Mouse (Mus musculus) heart, adult 2 months (tissue): ENCODE measurements at regions not wholly inside any gene's neighbourhood (a gene's known extent, or its start where the extent isn't known, plus 50 kb on each side); places are given as distances from the start of the nearest gene placed in this dataset.

Experiments
- CTCF ChIP-seq: fragments of 200-600 bp; IDR thresholded peaks from 2 replicates; pipeline ENCODE4 v1.8.1; 2022; ENCODE audit warnings: antibody characterized with exemption, mild to moderate bottlenecking, moderate library complexity
- EP300 ChIP-seq: fragments of 200-500 bp; IDR thresholded peaks from 2 replicates; pipeline ENCODE4 v1.6.1; 2011; ENCODE audit warnings: low read depth, low read length, control low read depth; ENCODE audit not compliant: insufficient read depth
- POLR2A ChIP-seq: fragments of 200-500 bp; IDR thresholded peaks from 2 replicates; pipeline ENCODE4 v1.6.1; 2011; ENCODE audit warnings: mild to moderate bottlenecking, low read depth, low read length, control low read depth; ENCODE audit not compliant: insufficient read depth

DNA sequence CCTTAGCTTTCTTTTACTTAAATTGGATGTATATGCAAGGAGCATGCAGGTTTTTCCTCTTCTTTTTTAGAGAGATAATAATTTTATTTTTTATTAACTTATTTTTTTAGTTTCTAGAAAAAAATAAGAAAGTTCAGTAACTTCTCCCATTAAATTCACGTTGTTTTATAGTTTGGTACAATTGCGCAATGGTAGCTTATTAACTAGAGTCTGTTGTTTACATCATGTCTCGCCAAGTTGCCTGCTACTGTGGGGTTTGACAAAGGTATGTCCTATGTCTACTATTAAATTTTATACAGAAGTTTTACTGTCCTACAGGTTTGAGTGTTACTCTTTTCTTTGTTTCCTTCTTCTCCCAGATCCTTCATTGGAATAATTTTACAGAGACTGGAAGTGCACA lies 313.6 kb downstream of the Klf5 start:
- TF ChIP-seq CTCF: no peak
- TF ChIP-seq POLR2A: no peak
- TF ChIP-seq EP300: no peak
